ENCODE assay signal across 29 mouse cellular contexts in the genomic region with DNA sequence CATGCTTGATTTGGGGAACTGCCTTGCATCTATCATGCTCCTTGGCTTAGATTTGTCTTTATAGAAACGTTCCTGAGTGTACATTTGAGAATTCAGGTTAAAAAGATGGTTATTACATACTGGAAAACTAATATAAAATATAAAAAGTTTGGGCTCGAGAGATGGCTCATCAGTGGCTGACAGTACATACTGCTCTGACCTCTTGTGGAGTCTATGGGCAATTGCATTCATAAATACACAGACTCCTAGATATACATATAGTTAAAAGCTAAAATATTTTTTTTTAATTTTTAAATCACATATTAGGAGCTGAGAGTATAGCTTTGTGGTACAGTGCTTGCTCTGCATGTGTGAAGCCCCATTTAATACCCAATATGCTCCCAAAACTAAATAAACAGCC. TPM values are rescaled to one million over a fixed set of nuclear protein-coding genes. Genes with fewer than 3 reads are reported as not detected.
A peak's percentile ranks its signal among the peaks of the same experiment; 100 is the strongest.
DNase-seq lines count a peak whose midpoint lies in the region; ATAC-seq and TF ChIP-seq lines count a peak whose summit lies in the region.
"Had no signal": no experiment of that assay in that cellular context is flagged by ENCODE, and none has a peak within 500 bp of the region (broad histone marks: within the 10 kb centered on the region; RNA-seq: fewer than 3 reads in every experiment).

No protein-coding gene starts in this region.

- 76% methylated on average over 2 of the region's 2 CpGs for WGBS in liver, postnatal 0 days (ENCODE audit: insufficient replicate concordance)

- TF ChIP-seq CTCF in gastrocnemius, adult 2 months (IDR thresholded peaks at IDR 0.05) = peak; percentile 35
- peak; percentile 25; the same call in 1 of the 2 replicates for TF ChIP-seq CTCF in liver, postnatal 0 days (IDR thresholded peaks at IDR 0.05; ENCODE audit: low read depth)
- peak; percentile 23 for TF ChIP-seq CTCF in E14TG2a.4 (conservative IDR thresholded peaks at IDR 0.05; ENCODE audit: low read length)

- H3K4me2 ChIP-seq in liver, postnatal 0 days (ENCODE audit: low read depth, low read length) = no peak overlapping the region
- H3K4me2 ChIP-seq: embryonic facial prominence, embryonic 13.5 days; heart, embryonic 15.5 days; liver, embryonic 11.5 days; lung, embryonic 14.5 days; midbrain, embryonic 12.5 days had no signal

- peaks cover 70% of the 10 kb centered on the region for H3K36me3 ChIP-seq in liver, postnatal 0 days (replicated peaks; ENCODE audit: insufficient read depth, low read length)
- H3K36me3 ChIP-seq in E14TG2a.4 (ENCODE audit: insufficient read depth, low read length) = peaks cover 93% of the 10 kb centered on the region

- TF ChIP-seq EP300 in liver, postnatal 0 days (IDR thresholded peaks at IDR 0.05; ENCODE audit: low read depth) = no peak

- no peak overlapping the region for H3K27ac ChIP-seq in gastrocnemius, adult 2 months
- no peak overlapping the region for H3K27ac ChIP-seq in liver, postnatal 0 days (ENCODE audit: low read depth)
- H3K27ac ChIP-seq: embryonic facial prominence, embryonic 13.5 days; heart, embryonic 15.5 days; limb, embryonic 10.5 days; midbrain, embryonic 12.5 days had no signal

- no peak overlapping the region for H3K9ac ChIP-seq in liver, postnatal 0 days (replicated peaks)
- H3K9ac ChIP-seq: embryonic facial prominence, embryonic 13.5 days; heart, embryonic 15.5 days; lung, embryonic 14.5 days; midbrain, embryonic 12.5 days had no signal

- intact Hi-C loops in gastrocnemius, adult 2 months (cut with DNase I) = no loop called here

- H3K27me3 ChIP-seq in liver, postnatal 0 days (ENCODE audit: insufficient read depth, low read length) = no peaks in the 10 kb centered on the region
- H3K27me3 ChIP-seq in E14TG2a.4 (ENCODE audit: insufficient read depth, low read length) = no peaks in the 10 kb centered on the region
- H3K27me3 ChIP-seq: embryonic facial prominence, embryonic 13.5 days; heart, embryonic 15.5 days; midbrain, embryonic 12.5 days had no signal

- H3K4me1 ChIP-seq in liver, postnatal 0 days (ENCODE audit: insufficient read depth) = no peaks in the 10 kb centered on the region
- H3K4me1 ChIP-seq in E14TG2a.4 (replicated peaks; ENCODE audit: low read depth, low read length) = no peaks in the 10 kb centered on the region
- H3K4me1 ChIP-seq: embryonic facial prominence, embryonic 13.5 days; heart, embryonic 15.5 days; limb, embryonic 10.5 days; midbrain, embryonic 12.5 days had no signal

- DNase-seq in gastrocnemius, adult 2 months = no peak
- DNase-seq in gastrocnemius, postnatal 25 days = no peak
- no peak for DNase-seq in liver, postnatal 0 days
- no peak for DNase-seq in liver
- no peak for DNase-seq in thymus, postnatal 4 days
- DNase-seq: adrenal gland, postnatal 10 days; B cell, adult 2 months; cerebellum, adult 11 months; cerebellum, postnatal 14 days; heart, adult 18-20 months; heart, postnatal 4 days; kidney, adult 18-20 months; kidney, postnatal 10 days; lung, embryonic 14.5 days; lung, postnatal 4 days; right cerebral cortex, postnatal 4 days; thymus, postnatal 14 days had no signal

- no peak overlapping the region for H3K4me3 ChIP-seq in gastrocnemius, adult 2 months
- no peak overlapping the region for H3K4me3 ChIP-seq in liver, postnatal 0 days (ENCODE audit: low read depth, low read length)
- H3K4me3 ChIP-seq in E14TG2a.4 (replicated peaks; ENCODE audit: low read length) = no peak overlapping the region
- H3K4me3 ChIP-seq: embryonic facial prominence, embryonic 13.5 days; heart, embryonic 15.5 days; limb, embryonic 10.5 days; midbrain, embryonic 12.5 days; myocyte had no signal

- no peak for ATAC-seq in liver, postnatal 0 days
- 0 out of 2 replicates have a peak, but pooled peaks have one; percentile 57 for ATAC-seq in megakaryocyte-erythroid progenitor cell, adult 5-6 weeks (replicated peaks; ENCODE audit: low FRiP score, low TSS enrichment, poor library complexity, severe bottlenecking)
- ATAC-seq: hindbrain, embryonic 16.5 days had no signal

- no peaks in the 10 kb centered on the region for H3K9me3 ChIP-seq in liver, postnatal 0 days (ENCODE audit: low read length)
- H3K9me3 ChIP-seq in E14TG2a.4 (ENCODE audit: low read length) = no peaks in the 10 kb centered on the region
- H3K9me3 ChIP-seq: embryonic facial prominence, embryonic 13.5 days; heart, embryonic 15.5 days; limb, embryonic 10.5 days; midbrain, embryonic 12.5 days had no signal

RNA-seq across cellular contexts. Expression of a gene that starts 31.6 kb away (rescaled TPM):
- total RNA-seq in gastrocnemius, adult 2 months (2021) = 10 to 100 TPM; 22.9 to 23.8 TPM
- total RNA-seq in gastrocnemius, postnatal 25 days (2021) = 10 to 100 TPM; 18.4 to 19.1 TPM
- polyA plus RNA-seq in liver, postnatal 0 days (2015; fragmentation: Nextera tagmentation; extraction: Ambion mirVana) = 12.6 and 16.9 TPM in 2 replicates
- total RNA-seq in megakaryocyte-erythroid progenitor cell, adult 5-6 weeks (2014; fragmentation: Nextera tagmentation) = 42.8 and 49.4 TPM in 2 replicates
- 165 and 213 TPM in 2 replicates for total RNA-seq in megakaryocyte-erythroid progenitor cell, adult 5-6 weeks (2017)

RNA-seq across cellular contexts. Expression of a gene that starts 31.8 kb away (rescaled TPM):
- total RNA-seq in gastrocnemius, adult 2 months (2021) = 1 to 10 TPM; 2.8 to 3.9 TPM
- 1 to 10 TPM; 3.2 to 4.3 TPM for total RNA-seq in gastrocnemius, postnatal 25 days (2021)
- 7.7 and 9.2 TPM in 2 replicates for polyA plus RNA-seq in liver, postnatal 0 days (2015; fragmentation: Nextera tagmentation; extraction: Ambion mirVana)
- 31.7 and 33.4 TPM in 2 replicates for total RNA-seq in megakaryocyte-erythroid progenitor cell, adult 5-6 weeks (2014; fragmentation: Nextera tagmentation)
- 32.6 and 45.6 TPM in 2 replicates for total RNA-seq in megakaryocyte-erythroid progenitor cell, adult 5-6 weeks (2017)

RNA-seq across cellular contexts. Expression of a gene that starts 38.0 kb away (rescaled TPM):
- under 1 TPM; 0.78 to 0.89 TPM for total RNA-seq in gastrocnemius, adult 2 months (2021)
- total RNA-seq in gastrocnemius, postnatal 25 days (2021) = 1 to 10 TPM; 1.4 to 1.5 TPM
- 0.02 and 0.04 TPM in 2 replicates for polyA plus RNA-seq in liver, postnatal 0 days (2015; fragmentation: Nextera tagmentation; extraction: Ambion mirVana)
- total RNA-seq in megakaryocyte-erythroid progenitor cell, adult 5-6 weeks (2014; fragmentation: Nextera tagmentation) = 0.15 TPM in 1 of 2 replicates, not detected in the other
- 0.57 TPM in 1 of 2 replicates, not detected in the other for total RNA-seq in megakaryocyte-erythroid progenitor cell, adult 5-6 weeks (2017)

RNA-seq across cellular contexts. Expression of a gene that starts 38.2 kb away (rescaled TPM):
- total RNA-seq in gastrocnemius, adult 2 months (2021) = not detected
- total RNA-seq in gastrocnemius, postnatal 25 days (2021) = under 1 TPM in 1 of 2 experiments, not detected in 1; 0.24 TPM
- not detected in 2 replicates for polyA plus RNA-seq in liver, postnatal 0 days (2015; fragmentation: Nextera tagmentation; extraction: Ambion mirVana)
- not detected in 2 replicates for total RNA-seq in megakaryocyte-erythroid progenitor cell, adult 5-6 weeks (2014; fragmentation: Nextera tagmentation)
- total RNA-seq in megakaryocyte-erythroid progenitor cell, adult 5-6 weeks (2017) = not detected in 2 replicates
- total RNA-seq: gastrocnemius, adult 8-10 months; heart, adult 18-20 months; heart, postnatal 4 days; left cerebral cortex, adult 18-20 months had no signal
- polyA plus RNA-seq: limb, embryonic 10.5 days; liver, embryonic 11.5 days; lung, embryonic 14.5 days; midbrain, embryonic 12.5 days; neural tube, embryonic 14.5 days had no signal

Comparison
In these comparisons a context has a peak if more than half of its experiments do, and no peak if none do; other contexts are left out.
1. RNA of a gene that starts 31.8 kb away (total RNA-seq): 31.7 to 45.6 TPM in megakaryocyte-erythroid progenitor cell, adult 5-6 weeks; 3.2 to 4.3 TPM in gastrocnemius, postnatal 25 days and 2.8 to 3.9 TPM in gastrocnemius, adult 2 months; every median in the first group is over 4 times any median in the second.
2. Peak in every context shown above with its lines, with median percentiles within 50 percentile points of each other: CTCF ChIP-seq.